Mouse (Mus musculus) cortical plate, adult 2 months (tissue): ENCODE data around the gene Sobp.

ENCODE experiments used
- CTCF ChIP-seq: fragments of 200-500 bp; IDR thresholded peaks from 2 replicates; pipeline ENCODE4 v1.5.1; 2011; ENCODE audit warnings: mild to moderate bottlenecking, control low read depth, low read length; ENCODE audit not compliant: insufficient read depth; ENCODE audit errors: extremely low read depth
- POLR2A ChIP-seq: fragments of 200-500 bp; IDR thresholded peaks from 2 replicates; pipeline ENCODE4 v1.6.1; 2011; ENCODE audit warnings: mild to moderate bottlenecking, low read length, control low read depth; ENCODE audit not compliant: insufficient read depth; ENCODE audit errors: extremely low read depth

DNA sequence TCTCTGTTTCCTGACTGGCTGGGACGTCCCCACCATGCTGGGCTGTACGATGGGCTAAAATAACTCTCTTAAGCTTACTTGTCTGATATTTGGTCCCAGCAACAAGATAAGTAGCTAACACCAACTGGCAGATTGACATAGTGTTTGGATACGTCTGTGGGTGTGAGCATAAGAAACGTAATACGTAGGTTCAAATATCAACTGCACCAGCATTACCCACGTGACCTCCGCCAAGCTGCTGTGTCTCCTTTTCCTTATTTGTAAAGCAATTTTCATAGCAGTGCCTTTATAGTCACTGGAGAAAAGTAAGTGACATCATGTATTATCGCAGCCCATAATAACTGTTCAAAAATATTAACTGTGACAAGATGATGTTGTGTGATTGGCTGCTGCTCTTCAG, 21.7 kb downstream of the Sobp start:
- TF ChIP-seq POLR2A (no peak), CTCF (no peak)
